Mouse (Mus musculus): ENCODE results near the gene Cnrip1. TPM values are rescaled to one million over a fixed set of nuclear protein-coding genes. Genes with fewer than 3 reads are reported as not detected.

The Cnrip1 gene
- total and polyA plus RNA-seq, 2 experiments from 2014 or later: 4.9 to 9.2 TPM

- DNase-seq (ENCODE audit: low spot score): no peak
- 78% methylated on average over 3 of the region's 3 CpGs for WGBS
- peaks cover 6% of the 10 kb centered on the region; the same call in 1 of the 2 replicates for H3K4me1 ChIP-seq (ENCODE audit: control insufficient read depth, insufficient read depth)
Measured at GRCm38 (mm10) chr11:17083455-17083854, 32.1 kb downstream of the Cnrip1 start.

GRCm38 (mm10) chr11:17083866-17084265 lies 32.5 kb downstream of the Cnrip1 start:
- ATAC-seq (ENCODE audit: insufficient read depth, low read depth): peak; percentile 36; the same call in 1 of the 2 replicates
- H3K27ac ChIP-seq (ENCODE audit: low read depth): no peak overlapping the region
- TF ChIP-seq CTCF (IDR thresholded peaks at IDR 0.05; ENCODE audit: low read depth) (no peak), EP300 (IDR thresholded peaks at IDR 0.05; ENCODE audit: low read depth) (no peak)

More at GRCm38 (mm10) chr11:17083455-17083854, 32.1 kb downstream of the Cnrip1 start:
- TF ChIP-seq EP300 (IDR thresholded peaks at IDR 0.05; ENCODE audit: low read depth) (no peak), CTCF (IDR thresholded peaks at IDR 0.05; ENCODE audit: low read depth) (no peak)
- no peak overlapping the region for H3K9ac ChIP-seq (replicated peaks; ENCODE audit: low read depth, low read length)
- H3K4me2 ChIP-seq (ENCODE audit: low read depth, low read length): no peak overlapping the region
- no peaks in the 10 kb centered on the region for H3K27me3 ChIP-seq (ENCODE audit: control insufficient read depth, insufficient read depth, low read length)
- no peak overlapping the region for H3K4me3 ChIP-seq (ENCODE audit: low read depth, low read length)
- H3K9me3 ChIP-seq (replicated peaks; ENCODE audit: control insufficient read depth, low read length): no peaks in the 10 kb centered on the region
- no peak for ATAC-seq (ENCODE audit: insufficient read depth, low read depth)
- H3K36me3 ChIP-seq (replicated peaks; ENCODE audit: control insufficient read depth, insufficient read depth, low read length): no peaks in the 10 kb centered on the region
- H3K27ac ChIP-seq (ENCODE audit: low read depth): no peak overlapping the region

DNA sequence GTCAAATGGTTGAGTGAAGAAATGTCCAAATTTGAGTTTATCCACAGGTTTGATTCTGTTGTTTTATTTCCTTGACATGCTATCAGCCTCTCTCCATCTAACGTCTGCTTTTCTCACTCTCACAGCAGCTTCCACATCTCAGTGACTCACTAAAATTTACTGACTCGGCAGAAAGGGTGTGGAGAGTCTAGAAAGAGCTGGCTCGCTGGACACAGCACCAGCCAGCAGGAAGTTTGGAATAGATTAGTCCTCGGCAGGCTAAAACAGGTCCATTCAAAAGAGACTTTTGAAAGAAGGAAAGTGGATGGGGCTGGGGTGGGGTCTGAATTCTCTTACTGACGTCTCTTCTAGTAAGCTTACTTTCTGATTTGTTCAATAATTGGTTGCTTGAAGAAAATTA lies 34.7 kb downstream of the Cnrip1 start:
- no peaks in the 10 kb centered on the region for H3K9me3 ChIP-seq (replicated peaks; ENCODE audit: control insufficient read depth, low read length)
- H3K36me3 ChIP-seq (replicated peaks; ENCODE audit: control insufficient read depth, insufficient read depth, low read length): no peaks in the 10 kb centered on the region
- DNase-seq (ENCODE audit: low spot score) (no peak), ATAC-seq (ENCODE audit: insufficient read depth, low read depth) (peak; percentile 66)
- TF ChIP-seq EP300 (IDR thresholded peaks at IDR 0.05; ENCODE audit: low read depth) (no peak), CTCF (IDR thresholded peaks at IDR 0.05; ENCODE audit: low read depth) (no peak)
- H3K9ac ChIP-seq (replicated peaks; ENCODE audit: low read depth, low read length): no peak overlapping the region
- H3K4me1 ChIP-seq (ENCODE audit: control insufficient read depth, insufficient read depth): peaks cover 6% of the 10 kb centered on the region; the same call in 1 of the 2 replicates
- H3K27ac ChIP-seq (ENCODE audit: low read depth): no peak overlapping the region
- no peak overlapping the region for H3K4me3 ChIP-seq (ENCODE audit: low read depth, low read length)
- WGBS: 26% methylated on average over 5 of the region's 5 CpGs
- H3K4me2 ChIP-seq (ENCODE audit: low read depth, low read length): no peak overlapping the region
- no peaks in the 10 kb centered on the region for H3K27me3 ChIP-seq (ENCODE audit: control insufficient read depth, insufficient read depth, low read length)

More at GRCm38 (mm10) chr11:17083866-17084265, 32.5 kb downstream of the Cnrip1 start:
- 23% methylated on average over 1 of the region's 1 CpGs for WGBS
- H3K4me2 ChIP-seq (ENCODE audit: low read depth, low read length): no peak overlapping the region
- no peak overlapping the region for H3K4me3 ChIP-seq (ENCODE audit: low read depth, low read length)
- peak; percentile 25 for DNase-seq (ENCODE audit: low spot score)
- no peaks in the 10 kb centered on the region for H3K27me3 ChIP-seq (ENCODE audit: control insufficient read depth, insufficient read depth, low read length)
- no peak overlapping the region for H3K9ac ChIP-seq (replicated peaks; ENCODE audit: low read depth, low read length)
- H3K36me3 ChIP-seq (replicated peaks; ENCODE audit: control insufficient read depth, insufficient read depth, low read length): no peaks in the 10 kb centered on the region
- H3K4me1 ChIP-seq (ENCODE audit: control insufficient read depth, insufficient read depth): peaks cover 6% of the 10 kb centered on the region; the same call in 1 of the 2 replicates
- H3K9me3 ChIP-seq (replicated peaks; ENCODE audit: control insufficient read depth, low read length): no peaks in the 10 kb centered on the region

DNA sequence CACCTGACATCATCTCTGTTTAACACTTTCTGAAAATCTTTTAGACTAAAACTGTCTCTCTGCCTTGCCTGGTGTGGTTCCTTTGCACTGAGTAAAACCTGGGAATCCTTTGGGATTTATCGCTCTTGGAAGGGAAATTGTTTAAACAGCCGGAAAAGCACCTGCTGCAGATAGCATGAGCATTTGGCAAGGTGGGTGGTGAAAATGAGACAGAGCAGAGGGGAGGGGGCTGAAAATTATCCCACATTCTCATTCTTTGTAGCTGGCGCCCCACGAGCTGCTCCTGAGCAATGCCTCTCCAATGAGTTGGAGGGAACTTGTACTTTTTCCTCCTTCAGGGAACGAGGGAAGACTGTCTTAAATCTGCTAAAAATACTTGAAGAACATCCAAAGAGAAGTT lies 55.5 kb downstream of the Cnrip1 start:
- Histone ChIP-seq H3K9me3 (replicated peaks; ENCODE audit: control insufficient read depth, low read length) (no peaks in the 10 kb centered on the region), H3K4me1 (ENCODE audit: control insufficient read depth, insufficient read depth) (no peaks in the 10 kb centered on the region), H3K9ac (replicated peaks; ENCODE audit: low read depth, low read length) (no peak overlapping the region), H3K36me3 (replicated peaks; ENCODE audit: control insufficient read depth, insufficient read depth, low read length) (no peaks in the 10 kb centered on the region), H3K4me3 (ENCODE audit: low read depth, low read length) (no peak overlapping the region), H3K27me3 (ENCODE audit: control insufficient read depth, insufficient read depth, low read length) (no peaks in the 10 kb centered on the region), H3K27ac (ENCODE audit: low read depth) (no peak overlapping the region), H3K4me2 (ENCODE audit: low read depth, low read length) (no peak overlapping the region)
- DNase-seq (ENCODE audit: low spot score) (no peak), ATAC-seq (ENCODE audit: insufficient read depth, low read depth) (no peak)
- WGBS: 77% methylated on average over 5 of the region's 5 CpGs
- no peak for TF ChIP-seq CTCF (IDR thresholded peaks at IDR 0.05; ENCODE audit: low read depth)
- TF ChIP-seq EP300 (IDR thresholded peaks at IDR 0.05; ENCODE audit: low read depth): no peak

DNA sequence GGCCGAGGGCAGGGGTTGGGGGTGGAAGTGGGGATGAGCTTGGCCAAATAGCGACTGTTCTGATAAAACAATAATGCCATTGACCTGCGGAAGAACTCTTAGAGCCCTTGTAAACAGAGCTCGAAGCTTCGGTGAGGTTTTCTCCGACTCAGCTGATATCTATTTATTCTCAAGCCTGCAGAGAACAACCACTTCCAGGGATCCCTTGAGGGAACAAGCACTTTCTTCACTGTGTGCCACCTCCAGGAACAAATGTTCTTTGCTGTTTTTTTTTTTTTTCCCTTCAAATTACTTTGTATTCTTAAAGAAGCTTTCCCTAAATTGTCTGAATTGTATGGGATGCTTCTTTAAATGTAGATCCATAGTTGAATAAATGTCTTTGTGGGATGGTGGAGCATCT lies 56.0 kb downstream of the Cnrip1 start:
- Histone ChIP-seq H3K4me2 (ENCODE audit: low read depth, low read length) (no peak overlapping the region), H3K4me3 (ENCODE audit: low read depth, low read length) (no peak overlapping the region), H3K27me3 (ENCODE audit: control insufficient read depth, insufficient read depth, low read length) (no peaks in the 10 kb centered on the region), H3K4me1 (ENCODE audit: control insufficient read depth, insufficient read depth) (no peaks in the 10 kb centered on the region), H3K9ac (replicated peaks; ENCODE audit: low read depth, low read length) (no peak overlapping the region), H3K9me3 (replicated peaks; ENCODE audit: control insufficient read depth, low read length) (no peaks in the 10 kb centered on the region), H3K27ac (ENCODE audit: low read depth) (no peak overlapping the region), H3K36me3 (replicated peaks; ENCODE audit: control insufficient read depth, insufficient read depth, low read length) (no peaks in the 10 kb centered on the region)
- TF ChIP-seq EP300 (IDR thresholded peaks at IDR 0.05; ENCODE audit: low read depth) (no peak), CTCF (IDR thresholded peaks at IDR 0.05; ENCODE audit: low read depth) (no peak)
- DNase-seq (ENCODE audit: low spot score) (no peak), ATAC-seq (ENCODE audit: insufficient read depth, low read depth) (no peak)
- WGBS: 72% methylated on average over 6 of the region's 6 CpGs

DNA sequence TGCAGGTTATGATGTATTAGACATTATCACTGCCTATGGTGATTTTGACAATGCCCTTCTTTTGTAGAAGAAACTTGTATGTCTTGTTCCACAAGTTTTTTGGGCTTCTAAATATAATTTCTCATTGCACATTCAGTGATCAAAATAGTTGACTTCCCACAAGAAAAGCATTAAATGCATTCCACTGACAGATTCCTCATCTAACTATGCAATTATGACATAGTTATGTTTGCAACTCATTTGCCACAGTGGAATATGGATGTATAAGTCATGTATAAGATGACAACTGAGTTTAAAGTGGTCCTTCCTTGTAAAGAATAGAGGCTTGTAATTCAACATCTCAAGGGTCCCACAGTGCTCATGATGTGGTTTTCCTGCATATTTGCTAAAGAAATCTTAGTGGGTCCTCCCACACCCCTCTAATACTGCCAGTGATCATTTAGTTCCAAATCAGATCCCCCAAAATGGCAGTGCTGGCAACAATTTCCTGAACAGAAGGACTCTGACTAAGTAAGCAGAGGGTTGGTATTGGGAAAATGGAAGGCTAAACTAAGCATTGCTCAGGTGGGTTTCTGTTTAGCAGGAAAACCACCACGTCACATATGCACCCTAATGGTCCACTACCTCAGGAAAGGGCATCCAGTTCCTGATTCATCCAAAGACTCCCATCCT lies 61.2 kb downstream of the Cnrip1 start:
- Histone ChIP-seq H3K9me3 (replicated peaks; ENCODE audit: control insufficient read depth, low read length) (no peaks in the 10 kb centered on the region), H3K4me3 (ENCODE audit: low read depth, low read length) (no peak overlapping the region), H3K4me2 (ENCODE audit: low read depth, low read length) (no peak overlapping the region), H3K27ac (ENCODE audit: low read depth) (no peak overlapping the region), H3K9ac (replicated peaks; ENCODE audit: low read depth, low read length) (no peak overlapping the region), H3K4me1 (ENCODE audit: control insufficient read depth, insufficient read depth) (no peaks in the 10 kb centered on the region), H3K36me3 (replicated peaks; ENCODE audit: control insufficient read depth, insufficient read depth, low read length) (no peaks in the 10 kb centered on the region), H3K27me3 (ENCODE audit: control insufficient read depth, insufficient read depth, low read length) (no peaks in the 10 kb centered on the region)
- WGBS: 57% methylated on average over 1 of the region's 1 CpGs
- DNase-seq (ENCODE audit: low spot score) (no peak), ATAC-seq (ENCODE audit: insufficient read depth, low read depth) (no peak)
- TF ChIP-seq EP300 (IDR thresholded peaks at IDR 0.05; ENCODE audit: low read depth): no peak
- no peak for TF ChIP-seq CTCF (IDR thresholded peaks at IDR 0.05; ENCODE audit: low read depth)
